Mouse (Mus musculus) thymus, postnatal 0 days (tissue): Measurements from ENCODE around the gene Mrps18b. TPM values are rescaled to one million over a fixed set of nuclear protein-coding genes. Genes with fewer than 3 reads are reported as not detected.

Experiments
- microRNA counts: library from miRNA; unstranded; fragments of <30 nt; microRNA quantifications from one replicate; lab custom pipeline; 2015
- microRNA-seq: library from miRNA; unstranded; fragments of <30 nt; microRNA quantifications from one replicate; pipeline ENCODE4, GENCODE M21; 2016; ENCODE audit warnings: borderline number of aligned reads
- polyA plus RNA-seq: library from polyadenylated mRNA; unstranded; fragments of >200 nt; fragmentation: Nextera tagmentation; extraction: Ambion mirVana; gene quantifications from 2 replicates; pipeline ENCODE4 v1.2.1, GENCODE M21; 2015

Gene Mrps18b
- polyA plus RNA-seq, 1 experiment from 2014 or later, result 93.5 TPM

MicroRNA genes within 50 kb of the gene (microRNA counts, 519-probe panel; counts per million panel counts)
- microRNA mmu-miR-1894-3p (lab: Ali Mortazavi, UCI) (473 counts per million, percentile 71 among the panel's probes with 10 or more counts), microRNA mmu-miR-1894-5p (lab: Ali Mortazavi, UCI) (473 counts per million, percentile 71 among the panel's probes with 10 or more counts), microRNA mmu-miR-877 (lab: Ali Mortazavi, UCI) (473 counts per million, percentile 71 among the panel's probes with 10 or more counts)

Small RNA genes lying within 50 kb of the gene (microRNA-seq; reads per million reads assigned to microRNA genes)
- gene Gm28033 (2.1 reads per million), gene Mir1894 (not detected), gene Mir877 (67.8 reads per million, percentile 43 among the genes with 10 or more reads in this experiment)

Other genes with a start within 250 kb of the Mrps18b start
- gene Vars2, start 248.8 kb downstream of the Mrps18b start, polyA plus RNA-seq, result 22.5 and 27.0 TPM in 2 replicates
- gene Gtf2h4, start 242.7 kb downstream of the Mrps18b start, polyA plus RNA-seq, result 267 and 319 TPM in 2 replicates
- 33.7 and 33.8 TPM in 2 replicates for gene Ddr1, start 211.8 kb downstream of the Mrps18b start, polyA plus RNA-seq
- gene Ier3, start 94.7 kb downstream of the Mrps18b start, polyA plus RNA-seq, result 18.1 and 19.0 TPM in 2 replicates
- gene Flot1, start 93.2 kb downstream of the Mrps18b start, polyA plus RNA-seq, result 88.3 and 93.1 TPM in 2 replicates
- 942 and 997 TPM in 2 replicates for gene Tubb5, start 78.1 kb downstream of the Mrps18b start, polyA plus RNA-seq
- gene Mdc1, start 74.9 kb downstream of the Mrps18b start, polyA plus RNA-seq, result 6.7 TPM in 2 replicates
- gene Nrm, start 55.1 kb downstream of the Mrps18b start, polyA plus RNA-seq, result 53.7 and 59.1 TPM in 2 replicates
- 82.4 and 89.3 TPM in 2 replicates for gene Ppp1r18, start 50.8 kb downstream of the Mrps18b start, polyA plus RNA-seq
- gene Dhx16, start 36.6 kb downstream of the Mrps18b start, polyA plus RNA-seq, result 48.9 and 50.6 TPM in 2 replicates
- 24.5 and 27.1 TPM in 2 replicates for gene 2310061I04Rik, start 19.0 kb downstream of the Mrps18b start, polyA plus RNA-seq
- gene Atat1, start 6.3 kb downstream of the Mrps18b start, polyA plus RNA-seq, result 16.4 and 17.5 TPM in 2 replicates
- gene Ppp1r10, start within 50 bp of the Mrps18b start, polyA plus RNA-seq, result 35.6 and 36.0 TPM in 2 replicates
- 102 and 114 TPM in 2 replicates for gene Abcf1, start 53.4 kb upstream of the Mrps18b start, polyA plus RNA-seq
- gene Gnl1, start 63.5 kb upstream of the Mrps18b start, polyA plus RNA-seq, result 38.6 and 42.4 TPM in 2 replicates
- 22.0 TPM in 2 replicates for gene Prr3, start 63.8 kb upstream of the Mrps18b start, polyA plus RNA-seq
- gene H2-T24, start 104.2 kb upstream of the Mrps18b start, polyA plus RNA-seq, result 4.2 and 6.5 TPM in 2 replicates
- gene H2-T23, start 116.5 kb upstream of the Mrps18b start, polyA plus RNA-seq, result 136 and 163 TPM in 2 replicates
- gene H2-T22, start 126.4 kb upstream of the Mrps18b start, polyA plus RNA-seq, result 60.4 and 66.8 TPM in 2 replicates
- 0.10 and 0.13 TPM in 2 replicates for gene Gm6034, start 126.6 kb upstream of the Mrps18b start, polyA plus RNA-seq
- 0.96 and 1.3 TPM in 2 replicates for gene Gm11127, start 142.0 kb upstream of the Mrps18b start, polyA plus RNA-seq
- gene Gm19684, start 205.3 kb upstream of the Mrps18b start, polyA plus RNA-seq, result 0.48 and 0.57 TPM in 2 replicates
- gene Gm7030, start 213.0 kb upstream of the Mrps18b start, polyA plus RNA-seq, result 0.45 and 0.99 TPM in 2 replicates